Mouse (Mus musculus) lung, postnatal 25 days (tissue): ENCODE measurements at regions not wholly inside any gene's neighbourhood (a gene's known extent, or its start where the extent isn't known, plus 50 kb on each side); places are given as distances from the start of the nearest gene placed in this dataset.
A peak's percentile ranks its signal among the peaks of the same experiment; 100 is the strongest.

Source experiments
- DNase-seq: peaks from one replicate; pipeline ENCODE4 v3.0.0; 2022; ENCODE audit warnings: low spot score

DNA sequence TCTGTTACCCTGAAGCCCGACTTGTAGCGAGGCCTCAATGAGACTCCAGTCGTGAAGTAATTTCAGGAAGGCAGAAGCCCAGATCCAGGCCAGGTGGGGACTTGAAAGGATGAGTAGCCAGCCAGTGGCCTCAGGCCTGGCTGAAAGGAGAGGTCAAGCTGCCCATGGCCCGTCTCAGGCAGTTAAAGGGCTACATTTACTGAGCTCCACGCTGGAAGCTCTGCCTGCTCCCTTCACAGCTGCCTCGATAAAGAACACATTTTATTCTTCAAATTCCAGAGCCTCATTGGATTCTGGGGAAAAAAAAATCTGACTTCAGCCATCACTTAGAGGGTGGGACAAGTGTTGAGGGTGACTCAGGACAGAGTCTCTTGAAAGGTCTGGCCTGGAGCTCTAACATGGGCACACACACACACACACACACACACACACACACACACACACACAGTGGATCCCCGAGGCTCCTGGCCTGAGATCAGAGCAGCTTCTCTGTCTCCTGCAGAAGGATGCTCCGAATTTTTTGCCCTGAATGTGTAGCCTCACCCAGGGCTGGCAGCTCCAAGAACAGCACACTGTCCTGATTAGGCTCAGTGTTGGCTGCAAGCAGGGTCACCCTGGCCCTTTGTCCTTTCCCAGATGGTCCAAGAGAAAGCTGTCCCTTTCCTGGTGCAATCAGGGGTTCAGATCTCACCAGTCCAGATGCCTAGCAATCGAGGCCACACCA is 53.0 kb downstream of the Gadd45g start:
- no peak for DNase-seq

DNA sequence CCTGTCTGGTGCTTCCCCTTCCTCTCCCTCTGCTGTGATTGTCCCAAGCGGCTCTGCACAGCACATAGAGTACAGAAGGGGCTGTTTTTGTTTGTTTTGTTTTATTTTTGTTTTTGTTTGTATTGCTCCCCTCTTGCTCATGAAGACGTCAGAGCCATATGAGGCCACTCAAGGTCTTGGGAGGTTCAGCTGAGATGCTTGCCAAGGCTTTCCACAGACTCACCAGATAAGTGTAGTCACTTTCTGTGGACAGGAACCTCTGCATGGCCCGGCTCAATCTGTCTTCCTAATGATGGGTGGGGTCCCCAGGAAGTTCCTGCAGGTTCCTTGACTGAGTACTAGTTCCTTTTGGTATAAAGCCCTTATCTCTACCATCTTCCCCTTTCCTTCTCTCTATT is 53.6 kb downstream of the Gadd45g start:
- no peak for DNase-seq

DNA sequence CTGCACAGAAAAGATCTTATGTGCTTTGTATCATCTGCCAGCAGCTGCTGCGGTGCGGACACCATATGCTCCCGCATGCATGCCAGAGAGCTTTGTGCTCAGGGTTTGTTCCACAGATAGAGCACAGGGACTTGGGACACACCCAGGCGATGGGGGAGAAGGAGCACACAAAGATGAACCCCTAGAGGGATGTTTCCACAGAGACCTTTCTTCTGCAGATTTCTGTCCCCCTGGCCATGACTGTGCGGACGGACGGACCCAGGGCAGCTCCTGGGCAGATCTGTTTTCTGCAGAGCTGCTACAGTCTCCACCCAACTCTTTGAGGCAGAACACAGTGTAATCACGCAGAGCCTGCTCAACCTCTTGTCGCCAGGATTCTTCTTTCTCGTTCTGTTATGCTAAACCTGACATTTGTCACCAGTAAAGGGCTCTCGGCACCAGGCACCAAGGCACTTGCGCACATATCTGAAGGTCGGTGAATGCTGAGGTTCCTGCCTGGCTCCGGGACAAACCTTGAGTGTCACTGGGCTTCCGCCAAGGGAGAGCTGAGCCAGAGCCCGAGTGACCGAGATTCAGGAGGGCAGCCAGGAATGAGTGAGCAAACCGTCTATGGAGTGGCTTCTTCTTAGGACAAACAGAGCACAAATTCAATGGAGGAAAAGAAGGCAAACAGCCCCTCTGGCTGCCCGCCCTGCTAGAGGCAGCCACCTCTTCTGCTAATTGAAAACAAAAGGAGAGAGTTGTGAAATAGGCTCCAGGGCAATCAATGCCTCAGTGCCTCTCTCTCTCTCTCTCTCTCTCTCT is 56.2 kb downstream of the Gadd45g start:
- peak; percentile 94 for DNase-seq

DNA sequence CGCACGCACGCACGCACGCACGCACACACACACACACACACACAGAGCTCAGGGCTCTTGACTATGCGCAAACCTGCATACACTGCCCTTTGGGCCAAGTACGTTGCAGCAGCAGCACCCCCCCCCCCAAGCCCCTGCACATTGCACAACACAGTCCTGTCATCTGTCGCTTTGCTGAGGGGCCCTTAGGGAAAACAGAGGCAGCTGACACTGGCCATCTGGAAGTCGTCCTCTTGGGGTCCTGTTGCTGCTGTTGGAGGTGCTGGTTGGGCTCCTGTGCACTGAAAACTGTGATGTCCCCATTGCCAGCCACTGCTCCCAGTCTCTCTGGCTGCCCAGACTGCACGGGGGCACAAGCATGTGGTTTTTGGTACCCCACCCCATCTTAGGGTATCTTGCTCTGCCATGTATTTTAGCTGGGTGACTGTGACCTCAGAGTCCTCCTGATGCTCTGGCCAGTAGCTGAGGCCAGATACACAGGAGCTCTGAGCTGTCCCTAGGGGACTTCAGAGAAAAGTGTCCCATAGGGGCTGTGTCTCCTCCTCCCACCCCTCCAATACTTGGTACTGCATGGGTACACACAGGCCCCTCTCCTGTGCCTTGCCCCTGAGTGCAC is 57.0 kb downstream of the Gadd45g start:
- no peak for DNase-seq

DNA sequence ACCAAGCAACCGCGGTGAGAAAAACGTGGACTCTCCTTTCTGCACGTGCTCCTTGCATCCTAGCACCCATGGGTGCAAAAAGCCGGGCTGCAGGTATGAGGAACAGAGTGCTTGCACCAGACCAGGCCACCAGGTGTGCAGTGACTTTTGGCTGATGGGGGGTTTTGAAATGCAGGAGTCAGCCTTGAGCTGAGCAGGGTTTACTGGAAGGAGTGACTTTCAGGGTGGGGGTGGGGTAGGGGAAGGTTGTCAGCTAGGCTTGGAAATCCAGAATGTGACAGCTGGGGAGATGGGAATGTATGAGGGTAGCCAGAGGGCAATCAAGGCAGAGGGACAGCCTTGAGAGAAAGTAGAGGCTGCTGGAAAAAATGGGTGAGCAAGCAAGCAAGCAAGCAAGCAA is 58.8 kb downstream of the Gadd45g start:
- DNase-seq, result no peak

DNA sequence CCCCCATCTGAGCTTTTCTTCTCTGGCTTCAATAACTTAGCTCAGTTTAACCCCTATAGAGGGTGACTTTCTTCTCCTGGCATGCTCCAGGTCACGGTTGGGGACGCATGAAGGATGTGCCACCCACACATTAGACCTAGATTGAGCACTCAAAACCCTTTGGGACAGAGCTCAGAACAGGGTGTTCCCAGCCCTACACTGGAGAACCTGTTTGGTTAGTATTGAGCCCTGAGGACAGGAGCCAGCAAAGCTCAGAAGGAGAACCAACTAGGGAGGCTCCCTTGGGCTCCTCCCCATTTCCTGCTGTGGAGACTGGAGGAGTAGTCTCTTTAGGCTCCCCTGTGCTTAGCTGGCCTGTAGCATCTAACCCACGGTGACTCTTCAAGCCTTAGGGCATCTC is 59.6 kb downstream of the Gadd45g start:
- DNase-seq, result peak; percentile 83

DNA sequence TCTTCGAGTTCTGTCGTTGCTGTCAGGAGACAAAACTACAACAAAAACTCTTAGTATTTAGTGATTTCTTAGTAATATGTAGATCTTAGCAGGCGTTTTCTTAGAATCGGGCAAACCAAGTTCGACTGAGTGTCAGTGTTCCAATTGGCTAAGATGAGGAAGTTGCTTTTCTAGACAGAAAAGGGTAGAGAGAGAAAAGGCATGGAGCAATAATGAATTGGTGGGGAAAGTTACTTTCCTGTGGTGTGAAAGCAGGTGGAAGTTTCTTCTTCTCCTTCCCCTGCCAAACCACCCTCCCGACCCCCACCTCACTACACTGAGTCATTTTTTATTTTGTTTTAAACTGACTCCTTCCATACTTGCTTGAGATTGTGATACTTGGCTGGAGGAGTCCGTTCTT is 62.0 kb downstream of the Gadd45g start:
- DNase-seq, result no peak

DNA sequence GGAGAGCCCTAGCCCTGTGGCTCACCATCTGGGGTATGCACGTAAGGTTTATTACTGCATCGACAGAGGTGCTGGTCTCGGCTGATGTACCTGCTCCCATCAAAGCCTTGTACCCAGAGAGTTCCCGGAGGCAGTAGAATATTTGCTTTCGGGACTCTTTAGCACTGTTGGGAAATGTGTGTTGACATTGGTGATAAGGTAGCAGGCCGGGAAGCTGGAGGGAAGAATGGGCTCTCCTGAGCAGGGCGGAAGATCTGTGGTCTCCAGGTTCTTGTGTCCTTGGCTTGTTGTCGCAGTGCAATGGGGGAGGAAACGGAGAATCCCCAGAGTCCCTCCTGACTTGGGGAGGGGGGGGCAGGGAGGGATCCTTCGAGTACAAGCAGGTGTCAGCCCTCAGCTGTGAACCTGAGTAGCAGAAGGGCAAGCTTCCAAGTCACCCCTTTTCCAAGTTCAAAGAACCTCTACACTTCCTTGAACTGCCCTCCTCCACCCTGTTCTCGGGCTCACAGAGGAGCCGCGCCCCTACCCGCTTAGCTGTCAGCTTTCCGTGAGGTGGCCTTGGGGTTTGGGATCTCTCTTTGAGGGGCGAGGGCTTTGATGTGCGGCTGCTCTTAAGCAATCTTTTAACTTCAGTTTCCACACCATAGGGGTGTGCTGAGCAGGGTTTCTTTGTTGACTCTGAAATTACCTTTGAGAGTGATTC is 65.0 kb downstream of the Gadd45g start:
- peak; percentile 73 for DNase-seq

DNA sequence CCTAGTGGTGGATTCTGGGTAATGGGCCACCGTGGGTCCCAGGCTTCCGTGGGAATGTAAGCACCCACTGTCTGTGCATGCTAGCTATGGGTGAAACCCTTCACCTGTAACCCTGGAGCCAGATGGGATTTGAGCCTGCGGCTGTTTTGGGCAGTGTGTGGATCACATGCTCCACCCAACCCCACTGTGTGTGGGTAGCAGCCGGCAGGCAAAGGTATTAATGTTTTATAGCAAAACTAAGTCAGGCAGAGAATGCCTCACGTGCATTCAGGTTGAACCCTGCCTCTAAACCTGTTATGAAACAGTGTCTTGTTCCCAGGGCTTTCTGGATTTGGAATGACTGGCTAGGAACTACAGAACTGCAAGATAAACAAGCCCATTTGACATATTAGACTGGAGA is 66.0 kb downstream of the Gadd45g start:
- DNase-seq, result no peak

DNA sequence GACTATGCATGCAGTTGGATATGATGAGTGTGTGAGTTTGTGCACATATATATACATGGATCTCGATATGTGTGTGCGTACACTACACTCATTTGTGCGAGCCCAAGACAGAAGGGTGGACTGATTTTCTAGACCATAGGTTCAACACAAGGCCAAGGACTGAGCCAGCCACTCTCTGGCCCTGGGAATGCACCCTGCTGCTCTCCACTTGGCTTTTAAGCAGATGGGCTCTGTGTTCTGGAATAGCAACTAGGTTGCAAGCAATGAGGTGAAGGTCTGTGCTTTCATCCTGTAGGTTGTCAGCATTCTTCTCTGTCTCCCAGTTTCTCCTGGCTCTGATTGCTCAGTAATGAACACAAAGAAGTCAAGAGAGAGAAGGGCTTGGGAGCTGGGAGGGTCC is 66.5 kb downstream of the Gadd45g start:
- DNase-seq, result no peak

DNA sequence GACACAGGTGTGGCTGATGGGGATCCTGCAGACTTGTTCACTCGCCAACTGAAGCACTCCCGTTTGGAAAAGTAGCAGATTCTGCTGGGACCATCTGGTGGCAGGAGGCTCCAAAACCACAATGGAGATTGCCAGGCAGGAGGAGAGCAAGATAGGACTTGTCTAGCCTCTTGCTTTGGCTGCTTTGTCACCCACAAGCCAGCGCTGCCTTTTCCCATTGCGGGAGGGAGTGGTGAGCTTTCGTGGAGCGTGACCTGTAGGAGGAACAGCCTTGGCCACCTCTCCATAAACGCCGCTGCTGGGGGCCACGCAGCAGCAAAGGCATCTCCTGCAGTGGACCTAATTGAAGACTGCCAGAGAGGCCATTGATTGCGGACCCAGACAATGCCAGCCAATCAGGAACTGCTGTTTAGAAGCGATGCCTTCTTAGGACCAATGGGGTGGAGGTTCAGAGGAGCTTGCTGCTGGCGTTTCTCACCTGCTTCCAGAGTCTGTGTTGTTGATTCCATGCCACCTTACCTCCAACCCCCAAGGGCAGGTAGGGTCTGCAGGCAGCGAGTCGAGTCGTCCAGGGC is 70.3 kb downstream of the Gadd45g start:
- no peak for DNase-seq

DNA sequence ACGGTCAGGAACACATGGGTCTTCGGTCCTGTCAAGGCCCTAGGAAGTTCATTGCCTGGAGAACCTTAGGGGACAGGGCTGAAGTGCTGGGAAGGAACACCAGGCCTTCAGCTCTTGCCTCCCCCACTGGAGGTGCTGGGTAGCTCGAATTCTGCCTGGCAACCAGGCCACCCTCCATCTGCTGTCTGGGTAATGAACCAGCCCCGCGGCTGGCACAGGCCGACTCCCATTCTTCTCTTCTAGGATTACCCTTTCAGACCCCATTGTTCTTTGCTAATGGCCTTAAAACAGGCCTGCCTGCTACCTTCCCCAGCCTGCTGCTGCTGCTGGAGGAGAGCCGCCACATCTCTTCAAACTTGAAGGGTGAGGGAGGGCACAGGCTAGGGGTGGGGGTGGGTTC is 71.2 kb downstream of the Gadd45g start:
- DNase-seq, result no peak

DNA sequence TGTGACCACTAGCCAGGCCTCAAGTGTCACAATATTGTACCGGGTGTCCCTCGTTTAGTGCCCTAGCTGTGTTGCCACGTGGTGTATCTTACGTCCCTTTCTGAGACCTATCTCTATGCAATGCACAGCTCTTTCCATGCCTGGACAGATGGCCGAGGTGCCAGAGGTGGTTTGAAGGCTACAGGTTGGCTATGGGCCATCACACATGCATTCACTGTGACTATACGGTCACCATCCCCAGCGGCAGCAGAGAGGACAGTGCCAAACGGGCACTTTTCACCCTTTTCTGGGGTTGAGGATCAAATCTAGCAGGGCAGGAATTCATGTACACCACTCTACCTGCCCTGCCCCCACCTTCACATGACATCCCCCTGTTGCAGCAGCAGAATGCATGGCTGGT is 71.6 kb downstream of the Gadd45g start:
- DNase-seq, result no peak

DNA sequence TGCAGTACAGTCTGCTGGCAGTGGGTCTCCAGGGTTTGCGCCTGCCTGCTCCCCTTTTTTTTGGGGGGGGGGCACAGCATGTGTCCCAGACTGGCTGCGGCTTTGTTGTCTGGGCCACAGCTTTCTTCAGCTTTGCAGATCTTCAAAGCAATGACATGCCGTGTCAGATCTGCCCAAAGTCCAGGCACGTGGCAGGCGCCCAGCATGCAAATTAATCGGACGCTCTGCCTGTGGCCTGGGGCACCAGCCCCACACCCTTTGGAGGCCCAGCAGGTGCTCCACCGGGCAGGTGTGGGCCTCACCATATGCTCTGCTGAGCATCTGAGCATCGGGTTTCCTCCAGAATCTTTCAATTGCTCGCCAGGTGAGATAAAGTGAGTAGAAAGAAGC is 72.3 kb downstream of the Gadd45g start:
- no peak for DNase-seq

DNA sequence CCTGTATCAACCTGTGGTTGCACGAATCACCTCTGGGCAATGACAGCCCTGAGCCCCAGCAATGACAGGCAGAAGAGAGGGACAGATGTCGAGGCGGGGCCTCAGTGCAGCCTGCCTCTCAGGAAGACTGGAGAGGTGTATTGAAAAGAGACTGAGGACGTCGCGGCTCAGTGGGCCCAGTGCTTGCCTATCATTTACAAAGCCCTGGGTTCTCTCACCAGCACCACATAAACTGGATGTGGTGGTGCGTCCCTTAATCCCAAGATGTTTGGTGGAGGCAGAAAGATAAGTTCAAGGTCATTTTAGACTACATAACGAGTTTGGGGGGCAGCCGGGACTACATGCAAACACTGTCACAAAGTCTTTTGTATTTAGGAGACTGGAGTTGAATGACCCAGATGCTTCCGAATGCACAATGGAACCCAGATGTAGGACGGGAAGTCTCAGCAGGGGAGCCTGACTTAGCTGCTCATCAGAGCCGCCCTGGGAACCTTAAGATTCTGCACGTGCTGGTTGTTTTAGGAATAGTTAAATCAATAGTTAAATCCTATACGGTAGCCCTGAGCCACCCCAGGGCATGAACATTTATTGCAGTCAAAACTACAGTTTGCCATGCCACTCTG is 72.8 kb downstream of the Gadd45g start:
- DNase-seq, result no peak

DNA sequence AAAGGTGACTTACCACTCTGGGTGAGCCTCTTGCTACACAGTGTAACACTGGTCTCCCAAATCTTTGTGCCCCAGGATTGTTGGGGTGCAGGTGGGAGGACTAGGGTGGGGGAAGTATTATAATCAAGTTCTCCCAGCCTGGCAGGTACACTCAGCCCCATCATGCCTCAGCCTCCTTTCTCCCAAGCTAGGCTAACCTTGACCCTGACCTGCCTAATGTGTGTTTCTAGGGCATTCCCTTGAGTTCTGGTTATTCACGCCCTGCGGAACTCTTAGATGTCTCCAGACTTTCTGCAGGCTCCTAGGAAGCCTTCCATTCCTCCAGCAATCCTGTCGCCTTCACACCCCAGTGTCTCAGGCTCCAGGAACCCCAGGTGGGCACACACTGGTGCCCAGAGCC is 73.5 kb downstream of the Gadd45g start:
- no peak for DNase-seq

DNA sequence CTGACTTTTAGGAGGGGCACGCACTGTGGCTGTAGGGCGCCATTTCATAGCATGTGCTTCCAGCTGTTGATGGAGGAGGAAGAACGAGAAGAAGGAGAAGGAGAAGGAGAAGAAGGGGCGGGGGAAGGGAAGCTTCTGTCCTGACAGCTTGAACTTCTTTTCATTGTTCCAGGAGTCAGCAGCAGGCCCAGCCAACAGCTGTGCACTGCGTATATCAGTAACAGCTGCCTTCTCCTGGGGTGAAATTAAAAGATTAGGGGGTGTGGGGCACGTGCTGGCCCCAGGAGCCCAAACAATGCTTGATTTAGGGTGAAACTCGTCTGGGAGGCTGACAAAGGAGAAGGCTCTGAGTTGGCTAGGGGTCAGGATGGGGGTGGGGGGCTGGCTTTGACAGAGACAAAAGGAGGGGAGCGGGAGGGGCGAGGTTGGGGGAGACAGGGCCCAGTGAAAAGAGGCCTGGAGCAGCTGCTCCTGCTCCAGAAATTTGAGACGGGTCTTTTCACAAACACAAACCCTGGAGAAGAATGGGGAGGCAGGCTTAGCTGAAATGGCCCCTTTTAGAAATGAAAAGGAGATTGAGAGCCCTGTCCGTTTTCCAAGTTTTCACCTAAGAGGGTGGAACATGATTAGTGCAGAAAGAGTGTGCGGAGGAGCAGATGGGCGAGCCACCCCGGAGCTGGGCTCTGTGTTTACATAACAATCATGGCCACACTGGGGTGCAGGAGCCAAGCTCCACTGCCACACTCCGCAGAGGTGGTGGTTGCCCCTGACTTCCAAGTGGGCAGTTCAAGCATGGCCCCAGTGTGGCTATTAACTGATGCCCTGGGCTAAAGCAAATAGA is 74.3 kb downstream of the Gadd45g start:
- no peak for DNase-seq

DNA sequence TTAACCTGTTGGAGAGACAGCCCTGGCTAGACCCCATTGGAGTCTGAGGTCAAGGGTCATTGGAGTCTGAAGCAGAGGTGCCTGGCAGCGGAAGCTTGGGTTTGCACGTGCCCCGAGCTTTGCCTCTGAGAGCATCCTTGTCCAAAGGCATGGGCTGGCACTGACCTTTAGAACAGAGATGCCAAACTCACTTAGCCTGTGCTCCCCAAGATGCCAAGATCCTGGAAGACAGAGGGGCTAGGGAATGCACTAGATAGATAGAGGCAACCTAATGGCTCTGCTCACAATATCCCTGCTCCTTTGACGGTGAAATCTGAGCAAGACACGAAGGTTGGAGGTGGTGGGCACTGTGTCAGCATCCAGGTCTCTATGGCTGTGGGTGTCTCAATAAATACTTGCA is 75.1 kb downstream of the Gadd45g start:
- DNase-seq, result no peak

DNA sequence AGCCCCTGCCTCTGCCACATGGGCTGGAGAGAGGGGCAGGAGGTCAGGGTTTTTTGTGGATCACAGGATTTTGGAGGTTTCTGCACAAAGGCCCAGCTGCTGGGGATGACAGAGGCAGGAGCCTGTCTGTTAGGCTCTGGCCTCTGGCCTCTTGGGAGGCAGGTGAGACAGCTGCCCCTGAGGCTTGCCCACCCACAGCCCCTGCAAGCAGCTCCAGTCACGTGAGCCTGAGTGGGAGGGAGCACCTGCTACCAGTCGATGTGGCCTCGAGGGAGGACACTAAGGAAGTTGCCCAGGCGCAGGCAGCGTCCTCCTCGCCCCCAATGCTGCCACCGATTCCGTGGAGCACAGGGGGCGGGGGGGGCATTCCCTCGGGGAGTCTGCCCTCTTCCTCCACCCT is 80.3 kb downstream of the Gadd45g start:
- DNase-seq, result no peak

DNA sequence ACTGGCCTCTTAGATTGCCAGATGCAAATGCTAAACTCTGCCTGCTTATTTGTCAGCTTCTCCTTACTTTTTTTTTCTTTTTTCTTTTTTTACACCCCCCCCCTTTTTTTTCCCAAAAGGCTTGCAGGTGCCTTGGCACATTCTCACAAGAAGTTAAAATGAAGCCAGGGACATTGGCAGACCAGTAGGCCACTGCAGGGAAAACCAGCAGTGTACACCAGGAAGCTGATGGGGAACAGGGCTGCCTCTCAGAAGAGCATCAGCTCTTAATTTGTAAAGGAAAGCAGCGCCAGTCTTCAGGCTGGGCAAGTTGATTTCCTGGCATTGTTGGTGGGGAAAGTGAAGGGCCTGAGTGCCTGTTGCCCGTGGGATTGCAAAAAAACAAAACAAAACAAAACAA is 83.3 kb downstream of the Gadd45g start:
- DNase-seq, result no peak

DNA sequence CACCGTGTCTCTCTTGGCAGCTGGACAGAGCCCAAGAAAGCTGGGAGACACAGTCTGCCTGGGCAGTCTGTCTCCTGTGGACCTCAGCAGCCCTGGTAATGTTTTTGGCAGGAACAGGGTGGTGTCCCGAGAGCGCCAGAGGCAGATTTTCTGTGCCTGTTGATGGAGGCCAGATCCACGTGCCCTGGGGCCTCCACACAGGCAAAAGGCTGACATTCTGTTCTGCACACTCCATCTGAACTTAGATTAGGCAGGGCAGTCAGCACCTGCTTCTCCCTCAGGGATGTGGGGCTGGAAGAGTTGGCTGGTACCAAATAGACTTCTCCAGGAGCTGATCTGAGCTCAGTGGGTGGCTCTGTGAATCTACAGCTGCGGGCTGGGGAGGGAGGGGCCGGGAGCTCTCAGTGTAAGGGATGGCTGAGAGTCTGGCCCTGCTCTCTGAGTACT is 83.8 kb downstream of the Gadd45g start:
- DNase-seq, result no peak
